Mouse (Mus musculus) B cell, adult 2 months (primary cell): ENCODE data around the gene Krtap24-1.

ENCODE experiments used
- DNase-seq, 2 experiments: peaks; one replicate each; pipeline ENCODE4 v3.0.0; 2022

Krtap24-1 gene

DNA sequence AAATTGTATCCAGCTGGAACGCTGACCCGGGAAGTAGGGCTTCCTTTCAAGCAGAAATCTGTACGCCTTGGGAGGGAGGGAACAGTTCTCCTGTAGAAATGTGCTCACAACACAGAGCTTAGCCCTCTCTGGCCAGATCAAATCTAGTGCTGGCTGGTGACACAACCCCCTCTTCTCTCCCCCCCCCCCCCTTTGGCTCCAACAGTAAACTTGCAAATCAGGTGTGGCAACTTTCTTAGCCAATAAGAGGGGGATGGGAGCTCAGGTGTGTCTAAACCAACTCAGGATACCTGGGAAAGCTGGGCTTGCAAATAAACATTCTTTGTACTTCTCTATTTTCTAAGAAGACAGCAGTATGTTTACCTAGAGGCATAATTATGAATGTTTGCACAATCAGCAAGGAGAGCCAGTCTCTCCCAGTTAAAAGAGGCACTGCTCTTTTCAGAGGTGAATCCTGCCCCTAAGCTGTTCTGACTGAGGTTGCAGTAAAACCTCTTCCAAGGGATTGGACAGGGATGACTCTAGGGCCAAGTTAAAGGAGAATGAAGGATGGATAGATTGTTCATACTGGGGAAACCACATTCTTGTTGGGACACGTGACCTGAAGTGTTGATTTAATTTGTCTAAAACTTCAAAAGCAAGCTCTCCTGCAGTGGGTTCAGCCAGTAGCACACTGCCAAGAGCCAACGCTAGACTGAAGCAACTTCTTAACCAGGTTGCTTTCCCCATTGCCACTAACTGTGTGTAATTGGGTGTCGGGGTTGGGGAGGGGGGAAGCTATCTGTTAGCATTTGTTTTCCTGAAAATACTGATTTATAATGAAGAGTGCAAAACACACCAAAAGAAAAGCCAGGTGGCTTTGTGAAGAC lies 48.8 kb downstream of the Krtap24-1 start, which contains the start of gene Cldn8:
TSS of gene Cldn8 (minus strand) at position 139 of the 869 bp plus-strand sequence.
- DNase-seq: no peak

DNA sequence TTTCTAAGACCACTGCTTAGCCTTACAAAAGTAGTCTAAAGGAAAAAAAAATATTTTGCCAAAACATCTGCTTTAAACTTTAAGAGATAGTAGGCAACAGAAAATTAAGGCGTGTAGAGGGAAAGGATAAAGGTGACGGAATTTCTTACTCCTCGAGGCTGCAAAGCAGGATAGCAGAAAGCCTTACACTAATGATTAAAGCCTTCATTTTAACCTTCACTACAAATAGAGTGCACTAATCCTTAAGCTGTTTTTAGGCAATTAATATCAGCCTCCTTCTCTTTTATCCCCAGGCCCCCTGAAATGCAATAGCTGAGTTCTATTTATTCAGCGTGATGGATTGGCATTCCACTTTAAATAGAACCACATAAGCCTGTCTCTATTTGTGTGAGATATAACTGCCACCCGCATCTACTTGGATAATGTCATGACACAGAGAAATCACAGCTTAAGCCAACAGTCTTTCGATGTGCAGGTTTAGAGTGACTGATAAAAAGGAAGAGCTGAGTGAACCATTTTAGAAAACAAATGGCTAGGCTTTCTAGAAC lies 50.4 kb downstream of the Krtap24-1 start:
- DNase-seq: no peak
